Mouse (Mus musculus): ENCODE data around the gene Hck. TPM values are rescaled to one million over a fixed set of nuclear protein-coding genes. Genes with fewer than 3 reads are reported as not detected.

Gene Hck
- polyA plus RNA-seq, 1 experiment = 1.2 TPM

DNA sequence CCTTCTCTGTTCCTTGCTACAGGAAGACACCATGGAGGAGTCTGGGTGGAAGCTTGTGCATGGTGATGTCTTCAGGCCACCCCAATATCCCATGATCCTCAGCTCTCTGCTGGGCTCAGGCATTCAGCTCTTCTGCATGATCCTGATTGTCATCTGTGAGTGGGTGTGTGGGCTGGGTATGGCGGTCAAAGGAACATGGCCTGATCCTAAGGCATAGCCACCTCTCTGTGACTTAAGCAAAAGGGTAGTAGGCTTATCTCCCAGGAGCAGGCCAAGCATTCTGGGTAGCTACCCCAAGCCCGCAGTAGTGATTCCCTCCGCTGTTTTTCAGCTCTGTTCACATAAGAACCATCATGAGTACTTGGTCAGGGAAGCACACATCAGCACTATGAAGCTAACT, 86.0 kb downstream of the Hck start:
- 96% methylated on average over 3 of the region's 3 CpGs for WGBS
- TF ChIP-seq CTCF (IDR thresholded peaks at IDR 0.05; ENCODE audit: borderline replicate concordance, insufficient read depth, low read depth, low read length) (no peak), POLR2A (IDR thresholded peaks at IDR 0.05; ENCODE audit: borderline replicate concordance, insufficient read depth, low read length) (no peak)

DNA sequence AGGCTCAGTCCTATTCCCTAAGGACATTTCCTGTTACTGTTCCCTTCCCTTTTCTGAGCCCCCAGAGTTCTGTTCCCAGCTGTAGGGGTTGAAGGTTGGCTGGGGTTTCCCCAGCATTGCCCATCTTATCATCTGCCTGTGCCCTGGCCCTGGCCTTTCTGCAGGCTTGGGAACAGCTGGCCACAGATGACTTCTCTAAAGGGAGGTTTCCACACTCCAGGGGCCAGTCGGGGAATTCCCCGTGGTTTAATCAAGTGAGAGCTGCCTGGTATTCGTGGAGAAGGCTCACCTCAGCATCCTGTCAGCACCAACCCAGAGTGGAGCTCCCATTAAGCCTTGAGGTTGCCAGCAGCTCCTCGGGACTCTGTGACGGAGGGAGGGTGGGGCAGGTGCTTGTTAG, 90.2 kb downstream of the Hck start:
- 83% methylated on average over 5 of the region's 5 CpGs for WGBS
- H3K27ac ChIP-seq (ENCODE audit: insufficient read depth, low read length) = no peak overlapping the region
- TF ChIP-seq CTCF (IDR thresholded peaks at IDR 0.05; ENCODE audit: borderline replicate concordance, insufficient read depth, low read depth, low read length) = no peak
- no peak for TF ChIP-seq POLR2A (IDR thresholded peaks at IDR 0.05; ENCODE audit: borderline replicate concordance, insufficient read depth, low read length)
- H3K4me3 ChIP-seq (replicated peaks; ENCODE audit: insufficient read depth, low read depth, low read length) = no peak overlapping the region
- H3K4me1 ChIP-seq (ENCODE audit: control insufficient read depth, insufficient read depth, low read length) = no peaks in the 10 kb centered on the region
- H3K27me3 ChIP-seq (ENCODE audit: control insufficient read depth, insufficient read depth, low read length) = no peaks in the 10 kb centered on the region
- DNase-seq = no peak

More for the DNA sequence above, 86.0 kb downstream of the Hck start:
- no peak overlapping the region for H3K4me3 ChIP-seq (replicated peaks; ENCODE audit: insufficient read depth, low read depth, low read length)
- no peak overlapping the region for H3K27ac ChIP-seq (ENCODE audit: insufficient read depth, low read length)
- no peaks in the 10 kb centered on the region for H3K27me3 ChIP-seq (ENCODE audit: control insufficient read depth, insufficient read depth, low read length)
- no peak for DNase-seq
- H3K4me1 ChIP-seq (ENCODE audit: control insufficient read depth, insufficient read depth, low read length) = no peaks in the 10 kb centered on the region

DNA sequence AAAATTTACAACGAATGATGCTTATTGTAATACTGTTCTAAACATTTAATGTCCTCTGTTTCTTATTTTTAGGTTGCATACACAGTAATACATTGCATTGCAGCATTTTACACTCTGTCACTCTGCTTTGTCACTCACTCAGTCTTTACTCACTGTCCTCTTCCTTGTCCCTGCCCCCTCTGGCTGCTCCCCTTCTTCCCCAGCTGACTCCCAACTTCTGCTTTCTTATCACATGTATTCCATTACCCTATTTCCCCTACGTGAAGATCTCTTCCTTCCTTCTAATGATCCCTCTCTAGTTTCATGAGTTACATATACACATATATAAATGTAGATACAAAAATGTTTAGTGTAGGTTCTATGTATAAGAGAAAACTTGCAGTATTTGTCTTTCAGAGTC, 90.8 kb downstream of the Hck start:
- no peak for DNase-seq
- Histone ChIP-seq H3K4me1 (ENCODE audit: control insufficient read depth, insufficient read depth, low read length) (no peaks in the 10 kb centered on the region), H3K27ac (ENCODE audit: insufficient read depth, low read length) (no peak overlapping the region), H3K4me3 (replicated peaks; ENCODE audit: insufficient read depth, low read depth, low read length) (no peak overlapping the region), H3K27me3 (ENCODE audit: control insufficient read depth, insufficient read depth, low read length) (no peaks in the 10 kb centered on the region)
- WGBS = 92% methylated on average over 2 of the region's 2 CpGs
- no peak for TF ChIP-seq CTCF (IDR thresholded peaks at IDR 0.05; ENCODE audit: borderline replicate concordance, insufficient read depth, low read depth, low read length)
- TF ChIP-seq POLR2A (IDR thresholded peaks at IDR 0.05; ENCODE audit: borderline replicate concordance, insufficient read depth, low read length) = no peak

Other genes starting within 250 kb of the Hck start
- gene Mylk2, start 197.1 kb upstream of the Hck start, polyA plus RNA-seq (2012; rRNA removed) = not detected in 2 replicates
- gene Foxs1, start 175.3 kb upstream of the Hck start, polyA plus RNA-seq (2012; rRNA removed) = 1.2 and 1.9 TPM in 2 replicates
- gene Dusp15, start 156.8 kb upstream of the Hck start, polyA plus RNA-seq (2012; rRNA removed) = 73.1 and 73.6 TPM in 2 replicates
- 4.6 and 4.8 TPM in 2 replicates for gene Ttll9, start 146.0 kb upstream of the Hck start, polyA plus RNA-seq (2012; rRNA removed)
- gene Pdrg1, start 93.0 kb upstream of the Hck start, polyA plus RNA-seq (2012; rRNA removed) = 131 and 133 TPM in 2 replicates
- 9.5 and 11.6 TPM in 2 replicates for gene Xkr7, start 76.6 kb upstream of the Hck start, polyA plus RNA-seq (2012; rRNA removed)
- gene Ccm2l, start 42.5 kb upstream of the Hck start, polyA plus RNA-seq (2012; rRNA removed) = 9.0 and 11.4 TPM in 2 replicates
- gene Tm9sf4, start 52.8 kb downstream of the Hck start, polyA plus RNA-seq (2012; rRNA removed) = 78.6 and 82.5 TPM in 2 replicates
- gene Tspyl3, start 117.0 kb downstream of the Hck start, polyA plus RNA-seq (2012; rRNA removed) = 20.0 and 20.1 TPM in 2 replicates
- gene Plagl2, start 133.0 kb downstream of the Hck start, polyA plus RNA-seq (2012; rRNA removed) = 4.8 and 5.5 TPM in 2 replicates
- gene Pofut1, start 133.1 kb downstream of the Hck start, polyA plus RNA-seq (2012; rRNA removed) = 18.8 and 19.1 TPM in 2 replicates
- gene Kif3b, start 182.9 kb downstream of the Hck start, polyA plus RNA-seq (2012; rRNA removed) = 26.0 and 27.1 TPM in 2 replicates
- gene Asxl1, start 237.4 kb downstream of the Hck start, polyA plus RNA-seq (2012; rRNA removed) = 20.5 and 21.8 TPM in 2 replicates